Mouse (Mus musculus) embryonic facial prominence, embryonic 12.5 days (tissue): ENCODE data around the gene Dgkg. TPM values are rescaled to one million over a fixed set of nuclear protein-coding genes. Genes with fewer than 3 reads are reported as not detected.

Source experiments
- ATAC-seq: fragments of 200-750 bp; cut with Nextera tagmentation; 2 replicates; pipeline ENCODE4 v1.8.0; 2017; ENCODE audit not compliant: insufficient number of reproducible peaks, insufficient read depth, low FRiP score, low TSS enrichment
- H3K27ac ChIP-seq: fragments of 300-500 bp; sonication (generic); 2 replicates; pipeline ENCODE4 v1.5.1; 2016; ENCODE audit warnings: mild to moderate bottlenecking
- H3K27me3 ChIP-seq: fragments of 300-500 bp; sonication (generic); 2 replicates; pipeline ENCODE4 v1.6.1; 2016; ENCODE audit warnings: mild to moderate bottlenecking, moderate library complexity
- H3K36me3 ChIP-seq: fragments of 300-500 bp; sonication (generic); 2 replicates; pipeline ENCODE4 v1.6.1; 2016; ENCODE audit warnings: mild to moderate bottlenecking
- H3K4me1 ChIP-seq: fragments of 300-500 bp; sonication (generic); 2 replicates; pipeline ENCODE4 v1.6.1; 2016
- H3K4me2 ChIP-seq: fragments of 300-500 bp; sonication (generic); replicated peaks from 2 replicates; pipeline ENCODE4 v1.6.1; 2016; ENCODE audit warnings: mild to moderate bottlenecking, moderate library complexity
- H3K4me3 ChIP-seq: fragments of 300-500 bp; sonication (generic); 2 replicates; pipeline ENCODE4 v1.5.1; 2016; ENCODE audit warnings: mild to moderate bottlenecking
- H3K9ac ChIP-seq: fragments of 300-500 bp; sonication (generic); 2 replicates; pipeline ENCODE4 v1.6.1; 2016; ENCODE audit warnings: mild to moderate bottlenecking, moderate library complexity
- H3K9me3 ChIP-seq: fragments of 300-500 bp; sonication (generic); 2 replicates; pipeline ENCODE4 v1.6.1; 2016; ENCODE audit warnings: mild to moderate bottlenecking, moderate library complexity
- WGBS: fragments of 180-500 bp; shearing (Covaris S2); methylation state at CpG from one replicate; pipeline ENCODE4 v1.1.7; 2016; 5-methylcytosine and 5-hydroxymethylcytosine counted together
- polyA plus RNA-seq: library from polyadenylated mRNA; unstranded; fragments of >200 nt; fragmentation: Nextera tagmentation; extraction: Ambion mirVana; gene quantifications from 2 replicates; pipeline ENCODE4 v1.2.1, GENCODE M21; 2016

Gene Dgkg
- polyA plus RNA-seq, 1 experiment from 2014 or later: 0.41 TPM

DNA sequence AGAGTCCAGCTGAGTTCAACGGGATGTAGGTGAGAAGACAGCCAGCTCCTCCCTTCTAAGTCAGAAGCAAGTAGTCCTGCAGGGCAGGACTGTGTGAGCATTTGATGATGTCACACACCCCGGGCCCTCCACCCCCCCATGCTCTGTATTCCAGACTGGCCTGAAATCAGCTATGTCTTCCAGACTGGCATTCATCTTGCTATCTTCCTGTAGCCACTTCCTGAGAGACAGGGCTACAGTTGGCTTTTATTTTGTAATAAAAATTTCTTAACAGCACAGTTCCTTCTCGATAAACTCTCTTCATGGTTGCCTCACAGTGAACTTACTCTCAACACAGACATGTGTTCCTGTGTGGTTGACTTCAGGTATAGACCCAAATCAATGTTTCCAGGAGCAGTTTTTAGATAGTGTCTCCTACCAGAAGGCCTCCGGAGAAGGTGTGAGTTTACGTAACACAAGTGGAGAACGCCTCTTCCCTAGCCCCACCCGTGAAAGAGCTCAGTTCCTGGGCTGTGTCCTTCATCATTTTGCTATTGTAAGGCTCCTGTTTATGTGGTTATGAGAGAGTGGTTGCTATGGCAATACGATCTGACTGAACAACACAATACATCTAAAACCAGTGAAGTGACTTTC, 38.5 kb downstream of the Dgkg start:
- WGBS: 85% methylated on average over 8 of the region's 8 CpGs

DNA sequence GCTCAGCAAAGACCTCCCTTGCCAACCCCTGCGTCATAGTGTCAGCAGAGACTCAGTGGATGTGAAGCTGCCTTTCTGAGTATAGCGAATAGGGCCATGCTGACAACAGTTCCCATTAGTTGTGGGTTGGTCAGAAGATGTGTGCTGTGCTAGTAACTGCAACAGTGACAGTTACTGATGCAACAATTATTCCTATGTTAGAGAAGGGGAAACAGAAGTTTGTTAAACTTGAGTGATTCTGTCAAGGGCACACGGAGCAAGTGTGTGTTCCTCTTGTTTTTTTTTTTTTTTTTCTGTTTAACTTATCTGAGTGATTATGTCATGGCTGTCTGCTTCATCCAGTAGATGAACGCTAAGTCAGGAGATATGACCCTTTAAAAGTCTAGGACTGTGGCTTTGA, 41.2 kb downstream of the Dgkg start:
- H3K9ac ChIP-seq: no peak overlapping the region
- 82% methylated on average over 4 of the region's 4 CpGs for WGBS
- no peak overlapping the region for H3K4me2 ChIP-seq
- H3K27me3 ChIP-seq: 0 out of 2 replicates have a peak, but pooled peaks cover 3% of the 10 kb centered on the region
- H3K9me3 ChIP-seq: no peaks in the 10 kb centered on the region
- H3K4me3 ChIP-seq: no peak overlapping the region
- H3K36me3 ChIP-seq: no peaks in the 10 kb centered on the region
- H3K27ac ChIP-seq: no peak overlapping the region
- 0 out of 2 replicates have a peak, but pooled peaks cover 5% of the 10 kb centered on the region for H3K4me1 ChIP-seq
- ATAC-seq: no peak

More for the DNA sequence above, 38.5 kb downstream of the Dgkg start:
- ATAC-seq: no peak
- no peak overlapping the region for H3K4me3 ChIP-seq
- H3K36me3 ChIP-seq: no peaks in the 10 kb centered on the region
- H3K9me3 ChIP-seq: no peaks in the 10 kb centered on the region
- H3K27me3 ChIP-seq: 0 out of 2 replicates have a peak, but pooled peaks cover 3% of the 10 kb centered on the region
- peaks cover 5% of the 10 kb centered on the region; the same call in 1 of the 2 replicates for H3K4me1 ChIP-seq
- no peak overlapping the region for H3K9ac ChIP-seq
- no peak overlapping the region for H3K4me2 ChIP-seq
- H3K27ac ChIP-seq: no peak overlapping the region

DNA sequence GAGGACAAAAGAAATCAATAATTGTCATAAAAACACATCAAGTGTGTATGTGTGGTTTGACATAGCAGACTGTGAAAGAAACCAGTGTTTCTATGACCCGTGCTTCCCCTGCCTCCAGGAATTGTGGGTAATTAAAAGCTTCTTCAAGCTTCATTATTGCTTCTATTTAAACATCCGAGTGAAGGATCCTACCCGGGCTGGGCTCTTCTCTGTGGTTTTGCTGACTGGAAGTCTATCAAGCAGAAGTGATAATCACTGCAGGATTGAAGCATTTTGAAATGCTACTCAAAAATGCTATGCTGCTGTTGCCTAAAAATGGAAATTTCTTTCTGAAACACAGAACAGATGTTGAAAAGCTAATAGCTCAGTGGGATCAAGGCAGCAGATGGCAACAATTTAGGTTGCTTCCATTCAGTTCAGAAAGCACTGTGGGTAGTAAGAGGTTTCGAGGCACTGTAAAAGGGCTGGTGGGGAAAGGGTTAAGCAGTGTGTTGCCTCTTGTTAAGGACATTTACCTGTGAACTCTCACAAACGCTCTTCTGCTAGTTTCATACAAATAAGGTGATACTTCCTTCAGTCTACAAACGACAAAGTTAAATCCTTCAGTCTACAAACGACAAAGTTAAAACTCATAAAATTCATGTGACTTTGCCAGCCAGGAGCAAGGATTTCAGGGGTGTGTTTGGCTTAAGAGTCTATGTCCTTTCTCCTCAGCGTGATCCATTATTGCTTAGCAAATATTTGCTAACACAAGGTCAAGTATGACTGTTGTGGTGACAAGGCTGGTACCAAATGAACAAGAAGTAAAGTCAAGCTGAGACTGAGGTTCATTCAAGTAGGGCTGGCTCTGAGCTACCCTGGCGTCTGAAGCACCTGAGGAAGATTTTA, 43.6 kb downstream of the Dgkg start:
- WGBS: 39% methylated on average over 9 of the region's 9 CpGs
- no peaks in the 10 kb centered on the region for H3K9me3 ChIP-seq
- 0 out of 2 replicates have a peak, but pooled peaks cover 5% of the 10 kb centered on the region for H3K4me1 ChIP-seq
- H3K27ac ChIP-seq: no peak overlapping the region
- no peak for ATAC-seq
- no peaks in the 10 kb centered on the region for H3K27me3 ChIP-seq
- no peaks in the 10 kb centered on the region for H3K36me3 ChIP-seq
- no peak overlapping the region for H3K4me2 ChIP-seq
- H3K4me3 ChIP-seq: no peak overlapping the region
- no peak overlapping the region for H3K9ac ChIP-seq

DNA sequence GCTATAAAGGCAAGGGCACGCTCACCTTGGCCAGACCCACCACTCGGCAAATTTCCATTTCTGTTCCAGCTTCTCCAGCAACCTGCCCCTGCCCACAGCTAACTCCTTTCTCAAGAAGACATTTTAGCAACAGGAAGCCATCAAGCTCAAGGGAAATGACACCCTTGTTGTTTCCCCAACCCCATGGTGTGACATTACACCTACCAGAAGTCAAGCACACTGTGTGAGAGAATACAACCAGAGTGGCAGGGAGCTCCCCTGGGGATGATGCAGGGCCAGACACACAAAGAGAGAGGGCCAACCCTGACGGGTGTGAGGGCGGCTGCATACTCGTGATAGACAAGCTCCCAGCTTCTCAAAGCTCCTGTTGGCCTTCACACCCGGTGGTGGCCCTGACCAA, 49.0 kb downstream of the Dgkg start:
- 44% methylated on average over 6 of the region's 6 CpGs for WGBS
- H3K4me2 ChIP-seq: no peak overlapping the region
- no peak for ATAC-seq
- no peak overlapping the region for H3K4me3 ChIP-seq
- no peaks in the 10 kb centered on the region for H3K36me3 ChIP-seq
- no peaks in the 10 kb centered on the region for H3K27me3 ChIP-seq
- no peak overlapping the region for H3K9ac ChIP-seq
- H3K9me3 ChIP-seq: no peaks in the 10 kb centered on the region
- no peak overlapping the region for H3K27ac ChIP-seq
- no peaks in the 10 kb centered on the region for H3K4me1 ChIP-seq

DNA sequence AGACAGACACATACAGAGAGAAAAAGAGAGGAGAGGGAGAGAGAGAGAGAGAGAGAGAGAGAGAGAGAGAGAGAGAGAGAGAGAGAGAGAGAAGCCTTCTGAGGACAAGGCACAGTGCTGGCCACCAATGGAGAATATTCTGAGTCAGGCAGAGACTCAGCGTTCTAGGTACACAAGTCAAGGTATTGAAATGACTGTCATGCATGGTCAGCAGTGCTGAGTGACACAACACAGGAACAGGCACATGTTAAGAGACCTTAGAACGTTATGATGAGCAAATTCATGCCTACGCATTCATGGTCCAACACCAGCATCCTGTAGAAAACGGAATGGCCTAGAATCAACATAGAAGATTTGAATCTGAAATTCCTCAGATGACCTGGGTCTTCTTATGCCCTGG, 50.0 kb downstream of the Dgkg start:
- Histone ChIP-seq H3K9ac (no peak overlapping the region), H3K4me1 (no peaks in the 10 kb centered on the region), H3K27me3 (no peaks in the 10 kb centered on the region), H3K36me3 (no peaks in the 10 kb centered on the region), H3K9me3 (no peaks in the 10 kb centered on the region), H3K27ac (no peak overlapping the region), H3K4me3 (no peak overlapping the region), H3K4me2 (no peak overlapping the region)
- no peak for ATAC-seq
- WGBS: 86% methylated on average over 4 of the region's 4 CpGs

DNA sequence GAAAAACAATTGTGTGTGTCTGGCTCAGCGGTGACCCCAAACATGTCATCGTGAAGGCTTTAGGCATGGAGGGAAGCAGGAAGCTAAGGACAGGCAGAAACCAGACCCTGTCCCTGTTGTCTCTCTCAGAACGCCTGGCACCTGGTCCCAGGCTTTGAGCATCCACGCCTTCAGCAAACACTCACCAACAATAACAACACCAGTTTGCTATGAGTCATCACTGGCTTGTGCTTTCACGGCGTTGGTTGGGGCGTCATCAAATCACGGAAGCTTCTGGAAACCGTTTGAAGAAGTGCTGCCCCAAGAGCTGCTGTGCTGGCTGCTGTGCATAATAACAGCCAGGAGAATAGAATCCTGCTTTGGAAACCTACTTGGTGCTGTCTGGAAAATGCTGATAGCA, 54.6 kb downstream of the Dgkg start:
- no peak overlapping the region for H3K9ac ChIP-seq
- H3K4me3 ChIP-seq: no peak overlapping the region
- H3K27ac ChIP-seq: no peak overlapping the region
- H3K36me3 ChIP-seq: no peaks in the 10 kb centered on the region
- WGBS: 83% methylated on average over 9 of the region's 9 CpGs
- ATAC-seq: no peak
- no peaks in the 10 kb centered on the region for H3K4me1 ChIP-seq
- H3K9me3 ChIP-seq: no peaks in the 10 kb centered on the region
- no peaks in the 10 kb centered on the region for H3K27me3 ChIP-seq
- H3K4me2 ChIP-seq: no peak overlapping the region

DNA sequence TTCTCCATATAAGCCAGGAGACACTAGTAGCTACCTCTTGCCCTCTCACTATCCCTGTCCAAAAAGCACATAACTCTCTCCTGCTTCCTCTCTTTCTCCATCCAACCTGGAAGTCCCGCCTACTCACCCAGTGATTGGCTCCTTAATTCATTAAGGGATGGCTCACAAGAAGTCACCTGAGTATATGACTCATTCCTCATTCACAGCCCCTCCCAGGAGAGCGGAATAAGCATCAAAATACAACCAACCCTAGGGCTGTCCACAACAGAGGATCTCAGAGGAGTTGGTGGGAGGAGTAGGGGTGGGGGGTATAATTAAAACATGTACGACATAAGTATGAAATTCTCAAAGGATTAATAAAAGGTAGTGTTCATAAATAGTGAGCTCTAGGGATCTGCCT, 55.3 kb downstream of the Dgkg start:
- ATAC-seq: no peak
- Histone ChIP-seq H3K9me3 (no peaks in the 10 kb centered on the region), H3K9ac (no peak overlapping the region), H3K4me1 (no peaks in the 10 kb centered on the region), H3K27ac (no peak overlapping the region), H3K4me2 (no peak overlapping the region), H3K27me3 (no peaks in the 10 kb centered on the region), H3K36me3 (no peaks in the 10 kb centered on the region), H3K4me3 (no peak overlapping the region)
- 82% methylated on average over 3 of the region's 3 CpGs for WGBS

DNA sequence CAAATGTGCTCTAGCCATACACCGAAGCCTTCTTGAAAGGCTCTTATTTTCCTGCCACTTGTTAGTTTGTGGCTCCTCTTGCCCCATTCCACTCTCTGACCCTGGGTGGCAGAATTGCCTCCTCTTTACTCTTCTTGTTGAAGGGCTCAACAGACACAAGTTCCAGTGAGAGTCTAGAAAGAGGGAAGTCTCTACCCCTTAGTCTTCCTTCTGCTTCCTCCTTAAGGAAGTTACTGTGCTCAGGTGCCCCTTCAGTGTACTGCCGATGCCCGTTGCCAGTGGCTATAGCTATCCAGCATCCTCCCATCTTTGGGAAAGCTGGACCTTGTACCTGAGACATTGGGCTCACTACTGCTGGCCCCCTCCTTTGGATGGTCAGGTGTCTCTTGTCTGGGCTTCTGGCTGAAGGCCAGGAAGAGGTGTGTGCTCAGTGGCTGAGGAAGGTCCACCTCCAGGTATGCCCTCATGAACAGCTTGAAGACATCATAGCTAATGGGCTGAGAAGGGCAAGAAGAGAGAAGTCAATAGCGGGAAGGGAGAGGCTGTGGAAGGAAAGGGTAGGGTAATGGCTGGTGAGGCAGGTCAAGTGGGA, 56.8 kb downstream of the Dgkg start:
- Histone ChIP-seq H3K4me3 (no peak overlapping the region), H3K4me2 (no peak overlapping the region), H3K9me3 (no peaks in the 10 kb centered on the region), H3K4me1 (no peaks in the 10 kb centered on the region), H3K27me3 (no peaks in the 10 kb centered on the region), H3K9ac (no peak overlapping the region), H3K27ac (no peak overlapping the region), H3K36me3 (no peaks in the 10 kb centered on the region)
- ATAC-seq: no peak
- WGBS: 92% methylated on average over 4 of the region's 4 CpGs

DNA sequence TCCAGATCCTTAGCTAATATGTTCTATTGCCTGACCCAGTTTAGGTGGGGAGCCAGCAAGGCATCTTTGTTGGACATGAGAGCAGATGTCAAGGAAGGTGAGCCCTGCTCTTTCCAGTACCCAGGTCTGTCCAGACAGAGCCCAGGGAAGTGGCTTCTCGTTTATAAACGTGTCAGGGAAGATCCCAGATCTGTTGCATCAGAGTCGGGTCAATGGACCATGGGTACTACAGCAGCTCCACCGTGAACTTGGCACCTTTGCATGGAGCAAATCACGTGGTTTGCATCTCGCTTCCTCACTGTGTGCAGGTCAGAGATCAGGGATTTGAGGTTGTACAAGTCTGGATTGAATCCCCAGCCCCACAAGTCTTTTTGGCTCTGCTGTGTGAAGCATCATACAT, 58.3 kb downstream of the Dgkg start:
- H3K9ac ChIP-seq: no peak overlapping the region
- no peak overlapping the region for H3K4me3 ChIP-seq
- H3K27ac ChIP-seq: no peak overlapping the region
- H3K4me2 ChIP-seq: no peak overlapping the region
- H3K27me3 ChIP-seq: no peaks in the 10 kb centered on the region
- no peaks in the 10 kb centered on the region for H3K9me3 ChIP-seq
- H3K4me1 ChIP-seq: no peaks in the 10 kb centered on the region
- H3K36me3 ChIP-seq: no peaks in the 10 kb centered on the region
- 79% methylated on average over 6 of the region's 6 CpGs for WGBS
- no peak for ATAC-seq

DNA sequence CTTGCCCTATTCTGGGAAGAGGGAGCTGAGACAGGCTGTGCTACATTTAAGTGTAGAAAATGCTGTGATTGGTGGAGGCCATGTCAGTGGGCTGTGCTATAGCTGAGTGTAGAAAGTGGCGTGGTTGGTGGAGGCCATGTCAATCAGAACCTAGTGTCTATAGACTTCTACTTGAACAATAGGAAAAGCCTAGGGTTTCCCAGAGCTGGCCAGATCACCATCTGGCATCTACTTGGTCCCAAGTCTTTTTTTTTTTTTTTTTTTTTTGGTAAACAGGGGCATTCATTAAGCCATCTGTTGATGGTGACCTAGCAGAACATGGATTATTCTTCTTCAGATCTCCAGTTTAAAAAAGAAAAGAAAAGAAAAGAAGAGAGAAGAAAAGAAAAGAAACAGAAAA, 60.6 kb downstream of the Dgkg start:
- no peaks in the 10 kb centered on the region for H3K36me3 ChIP-seq
- no peak for ATAC-seq
- 71% methylated on average over 1 of the region's 1 CpGs for WGBS
- H3K27ac ChIP-seq: no peak overlapping the region
- no peak overlapping the region for H3K9ac ChIP-seq
- H3K27me3 ChIP-seq: no peaks in the 10 kb centered on the region
- no peak overlapping the region for H3K4me2 ChIP-seq
- H3K4me3 ChIP-seq: no peak overlapping the region
- no peaks in the 10 kb centered on the region for H3K4me1 ChIP-seq
- H3K9me3 ChIP-seq: no peaks in the 10 kb centered on the region

DNA sequence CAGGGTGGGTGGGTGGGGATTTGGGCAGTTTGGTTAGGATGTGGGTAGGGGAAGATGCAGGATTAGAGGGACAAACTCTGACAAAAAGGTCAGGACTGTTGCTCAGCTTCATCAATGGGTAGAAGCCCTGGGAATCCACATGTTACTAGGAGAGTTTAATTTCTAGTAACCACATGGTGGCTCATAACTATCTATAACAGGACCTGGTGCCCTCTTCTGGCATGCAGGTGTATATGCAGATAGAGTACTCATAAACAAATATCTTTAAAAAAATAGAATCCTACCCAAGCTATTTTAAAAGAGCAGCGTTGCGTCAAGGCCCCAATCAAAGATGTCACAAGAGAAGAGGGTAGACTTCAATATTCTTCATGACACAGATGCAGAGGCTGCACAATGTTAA, 63.1 kb downstream of the Dgkg start:
- Histone ChIP-seq H3K4me2 (no peak overlapping the region), H3K4me1 (no peaks in the 10 kb centered on the region), H3K4me3 (no peak overlapping the region), H3K27ac (no peak overlapping the region), H3K27me3 (no peaks in the 10 kb centered on the region), H3K9ac (no peak overlapping the region), H3K36me3 (no peaks in the 10 kb centered on the region), H3K9me3 (no peaks in the 10 kb centered on the region)
- WGBS: 95% methylated on average over 2 of the region's 2 CpGs
- ATAC-seq: no peak

DNA sequence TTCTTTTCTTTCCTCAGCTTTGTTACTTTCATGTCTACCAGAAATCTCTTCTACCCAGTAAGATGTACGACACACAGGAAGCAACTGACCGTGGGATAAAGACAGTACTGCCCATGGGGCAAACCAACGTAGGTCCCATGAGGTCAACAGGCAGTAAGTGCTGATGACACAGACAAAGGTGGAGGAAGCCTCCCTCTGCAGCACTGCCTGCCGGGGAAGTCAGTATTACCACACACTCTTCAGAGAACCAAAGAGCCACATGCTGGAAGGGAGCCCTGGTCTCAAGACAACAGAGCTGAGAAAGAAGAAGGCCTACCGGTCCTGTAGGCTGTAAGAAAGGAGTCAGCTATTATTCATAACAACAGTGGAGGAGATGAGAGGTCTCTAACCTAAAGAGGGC, 67.4 kb downstream of the Dgkg start:
- WGBS: 77% methylated on average over 5 of the region's 5 CpGs
- no peak for ATAC-seq

More for the DNA sequence above, 67.4 kb downstream of the Dgkg start:
- Histone ChIP-seq H3K4me2 (no peak overlapping the region), H3K4me1 (no peaks in the 10 kb centered on the region), H3K27ac (no peak overlapping the region), H3K9ac (no peak overlapping the region), H3K4me3 (no peak overlapping the region), H3K36me3 (no peaks in the 10 kb centered on the region), H3K27me3 (no peaks in the 10 kb centered on the region), H3K9me3 (no peaks in the 10 kb centered on the region)
